Mouse (Mus musculus): ENCODE data around the gene Kalrn.

Gene Kalrn

GRCm38 (mm10) chr16:33954793-33955192, 618.5 kb downstream of the Kalrn start:
- no peak for DNase-seq

GRCm38 (mm10) chr16:33953008-33953407, 620.3 kb downstream of the Kalrn start:
- no peak for DNase-seq

- DNase-seq, result peak; percentile 74
These were observed 622.5 kb downstream of the Kalrn start for GRCm38 (mm10) chr16:33950830-33951229.

- no peak for DNase-seq
These were observed 622.9 kb downstream of the Kalrn start for GRCm38 (mm10) chr16:33950386-33950785.

- no peak for DNase-seq
These were observed 625.4 kb downstream of the Kalrn start for GRCm38 (mm10) chr16:33947664-33948571.

GRCm38 (mm10) chr16:33946021-33946420, 627.3 kb downstream of the Kalrn start:
- no peak for DNase-seq

- no peak for DNase-seq
These were observed 628.6 kb downstream of the Kalrn start for GRCm38 (mm10) chr16:33944772-33945171.

GRCm38 (mm10) chr16:33944126-33944525, 629.2 kb downstream of the Kalrn start:
- DNase-seq, result no peak

GRCm38 (mm10) chr16:33943388-33943787, 629.9 kb downstream of the Kalrn start:
- DNase-seq, result no peak

GRCm38 (mm10) chr16:33942341-33942740, 631.0 kb downstream of the Kalrn start:
- DNase-seq, result no peak

- DNase-seq, result no peak
These were observed 632.0 kb downstream of the Kalrn start for GRCm38 (mm10) chr16:33941271-33941781.

GRCm38 (mm10) chr16:33940095-33940494, 633.2 kb downstream of the Kalrn start:
- no peak for DNase-seq

- no peak for DNase-seq
These were observed 633.7 kb downstream of the Kalrn start for GRCm38 (mm10) chr16:33939636-33940035.

- no peak for DNase-seq
These were observed 634.2 kb downstream of the Kalrn start for GRCm38 (mm10) chr16:33939133-33939531.

GRCm38 (mm10) chr16:33938311-33939132, 634.8 kb downstream of the Kalrn start:
- no peak for DNase-seq

- DNase-seq, result no peak
These were observed 635.8 kb downstream of the Kalrn start for GRCm38 (mm10) chr16:33937567-33937966.

- no peak for DNase-seq
These were observed 636.4 kb downstream of the Kalrn start for GRCm38 (mm10) chr16:33936885-33937284.

GRCm38 (mm10) chr16:33935407-33935785, 637.9 kb downstream of the Kalrn start:
- no peak for DNase-seq

GRCm38 (mm10) chr16:33934701-33935406, 638.5 kb downstream of the Kalrn start:
- no peak for DNase-seq

- DNase-seq, result no peak
These were observed 639.9 kb downstream of the Kalrn start for GRCm38 (mm10) chr16:33933411-33933810.

GRCm38 (mm10) chr16:33932126-33932525, 641.2 kb downstream of the Kalrn start:
- DNase-seq, result no peak

- DNase-seq, result no peak
These were observed 641.6 kb downstream of the Kalrn start for GRCm38 (mm10) chr16:33931682-33932081.

GRCm38 (mm10) chr16:33930785-33931184, 642.5 kb downstream of the Kalrn start:
- no peak for DNase-seq

All from thymus, postnatal 25 days (tissue).